Mouse (Mus musculus): ENCODE measurements around the gene Slc51a. TPM values are rescaled to one million over a fixed set of nuclear protein-coding genes. Genes with fewer than 3 reads are reported as not detected.

The Slc51a gene
- polyA plus RNA-seq, 1 experiment = 0.19 TPM

DNA sequence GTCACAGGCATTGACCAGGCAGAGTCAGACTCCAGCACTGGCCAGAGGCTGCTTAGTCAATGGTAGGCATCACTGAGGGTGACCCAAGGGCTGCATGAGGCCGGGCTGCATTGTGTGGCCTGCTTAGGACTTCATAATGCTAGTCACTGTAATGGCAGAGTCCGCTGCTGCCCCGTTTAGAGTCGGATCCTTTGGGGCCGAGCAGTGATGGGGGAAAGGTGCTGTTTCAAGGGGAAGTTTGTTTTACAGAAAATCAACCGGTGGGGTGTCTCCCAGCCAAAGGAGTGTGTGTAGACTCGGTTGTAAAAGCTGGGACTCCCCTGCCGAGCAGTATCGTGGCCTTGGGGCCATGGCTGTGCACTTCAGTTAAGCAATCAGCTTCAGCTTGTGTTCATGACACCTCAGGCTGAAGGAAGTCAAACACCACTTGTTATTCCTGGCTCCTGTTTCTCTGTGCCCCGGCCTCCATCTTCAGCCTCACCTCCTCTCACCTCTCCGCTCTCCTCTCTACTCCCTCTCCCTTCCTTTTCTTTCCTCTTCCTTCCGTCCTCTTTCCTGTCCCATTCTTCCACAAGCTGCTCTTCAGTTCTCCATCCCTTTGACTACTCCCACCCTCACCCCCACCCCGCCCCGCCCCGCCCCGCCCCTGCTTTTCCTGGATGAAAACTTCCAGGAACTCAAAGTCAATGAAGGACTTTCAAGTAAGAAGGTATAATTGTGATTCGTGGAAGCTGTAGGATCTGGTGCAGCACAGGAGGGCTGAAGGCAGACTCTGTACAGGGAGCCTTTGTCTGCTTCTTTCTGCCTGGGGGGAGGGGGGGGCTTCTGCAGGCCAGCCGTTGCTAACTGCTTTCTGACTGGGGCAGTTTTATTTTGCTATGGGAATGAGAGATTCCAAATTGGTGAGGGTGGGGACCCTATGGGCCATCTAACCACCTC lies 23.0 kb upstream of the Slc51a start:
- TF ChIP-seq POLR2A (IDR thresholded peaks at IDR 0.05; ENCODE audit: low read depth, low read length) = no peak
- TF ChIP-seq CTCF (IDR thresholded peaks at IDR 0.05; ENCODE audit: borderline replicate concordance, insufficient read depth, low read length) = no peak
- Histone ChIP-seq H3K4me3 (ENCODE audit: insufficient read depth, low read length) (no peak overlapping the region), H3K27ac (ENCODE audit: insufficient read depth, low read length) (no peak overlapping the region), H3K4me1 (ENCODE audit: control insufficient read depth, insufficient read depth, low read length) (no peaks in the 10 kb centered on the region)

DNA sequence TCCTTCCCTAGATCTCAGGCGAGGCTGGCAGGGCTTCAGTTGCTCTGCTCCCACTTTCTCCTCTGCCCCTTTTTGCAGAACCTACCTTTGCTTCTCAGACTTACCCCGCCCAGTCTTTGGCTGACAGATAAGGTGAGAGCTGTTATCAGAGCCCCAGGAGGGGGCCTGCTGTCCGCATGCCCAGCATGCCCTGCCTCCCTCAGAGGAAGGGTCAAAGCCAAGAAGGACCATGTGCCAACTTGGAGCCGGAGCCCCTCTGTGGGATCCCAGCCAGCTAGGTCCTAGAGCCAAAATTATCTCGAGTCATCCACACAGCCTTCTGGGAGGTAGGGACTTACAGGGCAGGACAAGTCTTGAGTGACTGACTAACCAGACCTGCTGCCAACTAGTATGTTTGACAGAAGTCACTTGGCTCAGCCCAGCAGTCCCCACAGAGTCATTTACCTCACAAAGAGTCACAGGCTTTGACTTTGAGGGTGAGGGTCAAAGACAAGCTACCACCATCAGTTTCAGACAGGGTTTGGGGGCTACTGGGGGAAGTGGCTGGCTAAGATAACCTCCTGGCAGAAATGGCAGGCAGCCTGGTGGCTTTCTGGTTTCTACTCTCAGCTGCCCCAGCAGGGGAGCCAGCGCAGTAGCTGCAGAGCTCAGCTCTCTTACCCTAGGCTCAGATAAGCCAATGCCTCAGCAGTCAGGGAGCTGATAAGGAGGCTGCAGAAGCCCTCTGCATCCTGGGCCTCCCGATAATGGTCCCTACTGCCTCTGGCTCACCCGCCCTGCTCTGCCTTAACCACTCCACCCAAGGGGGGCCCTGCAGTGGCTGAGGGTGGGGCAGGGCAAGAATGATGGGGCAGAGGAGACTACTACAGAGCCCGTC lies 21.6 kb upstream of the Slc51a start:
- Histone ChIP-seq H3K4me1 (ENCODE audit: control insufficient read depth, insufficient read depth, low read length) (no peaks in the 10 kb centered on the region), H3K4me3 (ENCODE audit: insufficient read depth, low read length) (no peak overlapping the region), H3K27ac (ENCODE audit: insufficient read depth, low read length) (no peak overlapping the region)
- TF ChIP-seq CTCF (IDR thresholded peaks at IDR 0.05; ENCODE audit: borderline replicate concordance, insufficient read depth, low read length) (no peak), POLR2A (IDR thresholded peaks at IDR 0.05; ENCODE audit: low read depth, low read length) (no peak)

DNA sequence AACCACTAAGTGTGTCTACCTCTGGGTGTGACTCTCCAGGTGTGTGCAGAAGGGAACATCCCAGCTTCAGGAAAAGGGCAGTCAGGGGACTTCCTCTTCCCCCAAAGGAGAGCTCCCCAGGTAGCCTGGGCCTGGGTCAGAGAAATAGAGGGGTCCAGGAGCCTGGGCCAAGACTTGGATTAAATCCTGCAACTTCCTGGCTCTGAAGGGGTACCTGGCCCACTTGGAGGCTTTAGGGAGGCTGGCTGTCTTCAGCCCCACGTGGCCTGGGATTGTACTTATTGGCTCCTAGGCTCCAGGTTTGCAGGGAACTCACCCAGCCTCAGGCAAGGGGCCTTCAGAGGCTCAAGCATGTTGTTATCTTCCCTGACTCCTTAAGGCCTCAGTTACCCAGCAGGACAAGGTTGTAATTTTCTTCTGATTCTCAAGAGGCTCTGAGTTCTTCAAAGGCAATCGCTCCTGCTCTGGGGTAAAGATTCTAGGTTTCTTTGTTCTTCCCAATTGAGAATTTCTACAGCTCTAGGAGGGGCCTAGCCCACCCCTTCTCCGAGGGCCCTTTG lies 20.9 kb upstream of the Slc51a start:
- H3K27ac ChIP-seq (ENCODE audit: insufficient read depth, low read length) = no peak overlapping the region
- H3K4me3 ChIP-seq (ENCODE audit: insufficient read depth, low read length) = no peak overlapping the region
- no peaks in the 10 kb centered on the region for H3K4me1 ChIP-seq (ENCODE audit: control insufficient read depth, insufficient read depth, low read length)
- TF ChIP-seq CTCF (IDR thresholded peaks at IDR 0.05; ENCODE audit: borderline replicate concordance, insufficient read depth, low read length) (no peak), POLR2A (IDR thresholded peaks at IDR 0.05; ENCODE audit: low read depth, low read length) (no peak)

DNA sequence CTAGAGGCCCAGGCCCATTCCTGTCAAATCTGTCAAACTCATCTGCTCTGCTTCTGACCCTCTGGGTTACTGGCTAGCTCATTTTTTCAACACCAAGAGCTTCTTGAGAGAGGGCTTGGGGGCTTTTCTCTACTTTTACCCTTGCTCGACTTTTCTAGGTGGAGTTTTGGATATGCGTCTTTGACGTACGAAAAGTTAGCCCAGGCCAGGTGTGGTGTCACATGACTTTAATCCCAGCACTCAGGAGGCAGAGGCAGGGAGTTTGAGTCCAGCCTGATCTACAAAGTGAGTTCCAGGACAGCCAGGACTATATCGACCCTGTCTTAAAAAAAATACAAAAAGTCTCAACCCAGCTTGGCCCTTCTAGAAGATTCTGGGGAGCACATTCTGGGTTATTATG lies 20.4 kb upstream of the Slc51a start:
- Histone ChIP-seq H3K4me3 (ENCODE audit: insufficient read depth, low read length) (no peak overlapping the region), H3K4me1 (ENCODE audit: control insufficient read depth, insufficient read depth, low read length) (no peaks in the 10 kb centered on the region), H3K27ac (ENCODE audit: insufficient read depth, low read length) (no peak overlapping the region)
- TF ChIP-seq CTCF (IDR thresholded peaks at IDR 0.05; ENCODE audit: borderline replicate concordance, insufficient read depth, low read length) (no peak), POLR2A (IDR thresholded peaks at IDR 0.05; ENCODE audit: low read depth, low read length) (no peak)

DNA sequence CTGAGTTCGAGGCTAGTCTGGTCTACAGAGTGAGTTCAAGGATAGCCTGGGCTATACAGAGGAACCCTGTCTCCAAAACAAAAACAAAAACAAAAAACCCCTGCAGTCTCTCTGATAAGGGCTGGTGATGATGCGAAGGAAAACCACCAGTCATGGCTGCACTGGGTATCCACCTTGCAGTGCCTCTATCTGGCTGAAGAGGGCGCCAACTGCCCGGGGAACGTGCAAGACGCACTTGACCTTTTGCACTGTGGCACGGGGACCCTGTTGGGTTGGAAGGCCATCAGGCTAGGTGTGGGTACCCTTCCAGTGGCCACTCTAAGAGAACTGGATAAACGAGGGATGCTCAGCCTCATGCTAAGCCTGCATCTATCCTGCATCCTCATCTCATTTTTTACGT lies 19.7 kb upstream of the Slc51a start:
- Histone ChIP-seq H3K4me3 (ENCODE audit: insufficient read depth, low read length) (no peak overlapping the region), H3K27ac (ENCODE audit: insufficient read depth, low read length) (no peak overlapping the region), H3K4me1 (ENCODE audit: control insufficient read depth, insufficient read depth, low read length) (no peaks in the 10 kb centered on the region)
- TF ChIP-seq CTCF (IDR thresholded peaks at IDR 0.05; ENCODE audit: borderline replicate concordance, insufficient read depth, low read length) (peak; percentile 91), POLR2A (IDR thresholded peaks at IDR 0.05; ENCODE audit: low read depth, low read length) (no peak)

DNA sequence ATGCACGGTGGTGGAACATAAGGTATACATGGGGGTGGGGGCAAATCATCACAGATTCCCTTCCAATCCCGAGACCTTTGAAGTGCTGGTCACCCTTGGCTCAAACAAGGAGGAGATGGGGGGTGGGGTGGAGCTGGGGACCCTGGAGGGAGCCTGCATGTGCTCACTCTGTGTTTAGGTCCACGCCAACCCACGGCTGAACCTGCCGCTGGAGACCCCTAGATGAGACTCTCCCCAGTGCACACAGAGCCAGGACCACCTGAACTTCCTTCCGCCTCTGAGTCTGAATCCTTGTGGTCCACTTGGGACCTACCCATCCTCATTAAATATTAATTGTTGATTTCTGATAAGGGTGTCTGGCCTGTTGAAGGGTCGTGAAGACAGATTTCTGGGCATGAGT lies 19.2 kb upstream of the Slc51a start:
- no peaks in the 10 kb centered on the region for H3K4me1 ChIP-seq (ENCODE audit: control insufficient read depth, insufficient read depth, low read length)
- TF ChIP-seq POLR2A (IDR thresholded peaks at IDR 0.05; ENCODE audit: low read depth, low read length) (no peak), CTCF (IDR thresholded peaks at IDR 0.05; ENCODE audit: borderline replicate concordance, insufficient read depth, low read length) (no peak)
- H3K4me3 ChIP-seq (ENCODE audit: insufficient read depth, low read length) = no peak overlapping the region
- H3K27ac ChIP-seq (ENCODE audit: insufficient read depth, low read length) = no peak overlapping the region

DNA sequence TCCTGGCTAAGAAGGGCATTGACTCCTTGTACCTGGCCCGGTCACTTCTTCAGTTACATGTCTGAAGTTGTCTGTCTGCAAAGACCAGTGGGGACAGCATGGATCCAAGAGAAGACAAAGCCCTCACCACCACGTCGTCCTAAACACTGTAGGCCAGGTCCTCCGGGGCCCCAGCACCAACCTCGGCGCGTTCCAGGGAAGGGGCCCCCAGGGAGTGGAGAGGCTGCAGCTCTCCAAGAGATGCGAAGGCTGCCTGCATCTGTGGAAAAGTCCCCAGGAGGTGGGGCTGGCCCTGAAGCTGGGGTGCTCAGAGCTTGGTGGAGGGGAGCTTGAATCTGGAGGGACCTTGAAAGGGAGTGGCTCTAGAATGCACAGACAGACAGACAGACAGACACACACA lies 18.6 kb upstream of the Slc51a start:
- H3K4me1 ChIP-seq (ENCODE audit: control insufficient read depth, insufficient read depth, low read length) = no peaks in the 10 kb centered on the region
- no peak overlapping the region for H3K27ac ChIP-seq (ENCODE audit: insufficient read depth, low read length)
- no peak overlapping the region for H3K4me3 ChIP-seq (ENCODE audit: insufficient read depth, low read length)
- TF ChIP-seq CTCF (IDR thresholded peaks at IDR 0.05; ENCODE audit: borderline replicate concordance, insufficient read depth, low read length) (no peak), POLR2A (IDR thresholded peaks at IDR 0.05; ENCODE audit: low read depth, low read length) (no peak)

DNA sequence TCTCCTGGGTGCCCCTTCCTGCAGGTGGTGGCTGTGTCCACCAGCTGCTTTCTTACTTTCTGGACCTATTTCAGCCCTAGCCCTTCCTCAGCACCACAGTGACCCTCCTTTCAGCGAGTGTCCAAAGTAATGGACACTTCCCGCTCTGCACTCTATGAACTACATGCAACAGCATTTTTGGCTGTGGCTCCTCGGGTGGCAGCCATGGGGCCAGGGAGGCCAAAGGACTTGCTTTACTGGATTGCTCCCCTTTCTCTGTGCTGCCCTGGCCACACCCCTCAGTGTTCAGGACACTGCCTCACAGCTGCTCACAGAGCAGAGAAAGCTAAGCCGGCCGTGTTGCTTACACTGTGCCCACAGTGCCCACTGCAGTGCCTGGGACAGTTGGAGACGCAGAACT lies 16.0 kb upstream of the Slc51a start:
- H3K27ac ChIP-seq (ENCODE audit: insufficient read depth, low read length) = no peak overlapping the region
- no peaks in the 10 kb centered on the region for H3K4me1 ChIP-seq (ENCODE audit: control insufficient read depth, insufficient read depth, low read length)
- TF ChIP-seq CTCF (IDR thresholded peaks at IDR 0.05; ENCODE audit: borderline replicate concordance, insufficient read depth, low read length) = no peak
- TF ChIP-seq POLR2A (IDR thresholded peaks at IDR 0.05; ENCODE audit: low read depth, low read length) = no peak
- no peak overlapping the region for H3K4me3 ChIP-seq (ENCODE audit: insufficient read depth, low read length)

DNA sequence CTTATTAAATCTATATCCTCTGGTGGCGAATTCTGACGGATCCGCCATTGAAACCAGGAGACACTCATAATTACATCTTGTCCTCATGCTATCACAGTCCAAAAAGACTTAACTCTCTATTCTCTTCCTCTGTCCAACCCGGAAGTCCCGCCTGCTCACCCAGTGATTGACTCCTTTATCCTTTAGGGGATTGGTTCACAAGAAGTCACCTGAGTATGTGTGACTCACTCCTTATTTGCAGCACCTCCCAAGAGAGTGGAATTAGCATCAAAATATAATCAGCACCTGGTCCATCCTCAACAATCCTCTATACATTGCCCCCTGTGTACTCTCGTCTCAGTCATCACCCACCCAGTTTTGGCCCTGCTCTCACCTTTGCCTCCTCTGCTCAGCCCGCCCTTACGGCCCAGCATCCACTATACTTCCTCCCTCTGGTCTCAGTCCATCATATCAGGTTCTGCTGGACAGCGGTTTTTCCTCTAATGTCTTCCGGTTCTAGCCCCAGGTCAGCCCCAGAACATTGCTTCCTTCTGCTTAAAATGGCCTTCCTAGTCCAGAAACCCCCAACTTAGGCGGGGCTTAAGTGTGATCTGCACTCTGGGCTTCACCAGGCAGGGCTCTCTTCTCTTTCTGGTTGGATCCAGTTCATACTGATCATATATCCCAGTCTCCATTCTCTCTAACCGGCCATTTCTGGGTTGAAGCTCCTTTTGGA lies 15.1 kb upstream of the Slc51a start:
- TF ChIP-seq POLR2A (IDR thresholded peaks at IDR 0.05; ENCODE audit: low read depth, low read length) = no peak
- TF ChIP-seq CTCF (IDR thresholded peaks at IDR 0.05; ENCODE audit: borderline replicate concordance, insufficient read depth, low read length) = no peak
- Histone ChIP-seq H3K27ac (ENCODE audit: insufficient read depth, low read length) (no peak overlapping the region), H3K4me1 (ENCODE audit: control insufficient read depth, insufficient read depth, low read length) (no peaks in the 10 kb centered on the region), H3K4me3 (ENCODE audit: insufficient read depth, low read length) (no peak overlapping the region)

Measured in embryonic fibroblast, embryonic 13.5 days (primary cell).